Mouse (Mus musculus) layer of hippocampus, postnatal 14 days (tissue): ENCODE results near the gene Dpp10. TPM values are rescaled to one million over a fixed set of nuclear protein-coding genes. Genes with fewer than 3 reads are reported as not detected.

Source experiments
- DNase-seq, 2 experiments: peaks; one replicate each; pipeline ENCODE4 v3.0.0; 2021 to 2022; ENCODE audit warnings: low spot score in 2 of 2, mixed read lengths in 1 of 2
- long read RNA-seq, 2 experiments: library from polyadenylated mRNA; stranded (forward); transcript quantifications; one replicate each; pipeline ENCODE4 v2.0.0; 2021
- total RNA-seq, 2 experiments: library from RNA; stranded (reverse); gene quantifications; 2 replicates each; pipeline ENCODE4 v1.2.3; 2021

The Dpp10 gene
- 10 to 100 TPM; 30.8 to 36.0 TPM for total RNA-seq
- long read RNA-seq, experiment 1, full-length matches to known transcripts = 6 of 13 reads
- long read RNA-seq, experiment 1, partial matches to known transcripts = 5 of 13 reads
- long read RNA-seq, experiment 1, other reads (novel, unspliced or antisense) = 2 of 13 reads
- long read RNA-seq, experiment 2, full-length matches to known transcripts = 11 of 19 reads
- long read RNA-seq, experiment 2, partial matches to known transcripts = 2 of 19 reads
- long read RNA-seq, experiment 2, other reads (novel, unspliced or antisense) = 6 of 19 reads

GRCm38 (mm10) chr1:124044925-124045640 is at the start of gene Dpp10:
Gene Dpp10 (minus strand): TSS chr1:124045559.
- peak in 1 of 2 experiments; percentile 8 for DNase-seq

DNA sequence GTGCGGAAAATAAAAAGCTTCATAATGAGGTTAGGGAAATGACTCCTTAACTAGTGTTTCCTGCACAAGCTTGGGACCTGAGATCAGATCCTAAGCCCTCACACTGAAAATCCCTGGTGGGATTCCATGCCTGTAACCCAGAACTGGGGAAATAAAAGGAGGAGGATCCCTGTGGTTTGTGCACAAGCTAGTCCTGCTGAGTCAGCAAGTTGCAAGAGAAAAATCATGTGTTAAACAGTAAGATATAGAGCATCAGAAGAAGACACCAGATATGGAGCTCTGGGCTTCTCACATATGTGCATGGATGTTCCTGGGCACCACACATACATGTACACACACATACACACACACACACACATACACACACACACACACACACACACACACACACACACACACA is 3.2 kb upstream of the Dpp10 start:
- DNase-seq = no peak

DNA sequence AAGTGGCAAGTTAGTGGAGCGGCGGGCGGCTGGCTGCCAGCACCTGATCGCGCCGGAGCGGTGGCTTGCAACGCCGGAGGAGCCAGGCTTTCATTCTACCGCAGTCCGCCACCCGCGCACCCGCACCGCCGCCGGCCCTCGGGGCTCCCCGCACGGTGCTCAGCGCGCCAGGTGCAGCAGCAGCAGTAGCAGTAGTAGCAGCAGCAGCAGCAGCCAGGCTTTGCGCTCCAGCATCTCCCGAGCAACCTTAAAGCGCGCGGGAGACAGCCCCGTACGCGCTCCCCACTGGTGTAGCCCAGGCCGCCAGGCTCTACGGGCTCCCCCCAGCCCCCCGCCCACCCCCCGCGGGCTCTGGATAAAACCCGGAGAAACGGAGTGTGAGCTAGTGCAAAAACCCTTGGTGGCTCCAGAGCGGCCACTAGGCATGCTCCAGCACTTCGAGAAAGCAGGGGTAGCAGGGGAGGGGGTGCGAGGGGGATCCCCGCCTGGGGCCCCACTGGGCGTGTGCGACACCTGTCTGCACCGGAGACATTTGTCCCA is 472 bp upstream of the Dpp10 start:
- peak; percentile 30 to 50 for DNase-seq

GRCm38 (mm10) chr1:124044161-124044560 is 1.2 kb downstream of the Dpp10 start:
- no peak for DNase-seq

GRCm38 (mm10) chr1:124043421-124043820 is 1.9 kb downstream of the Dpp10 start:
- DNase-seq = no peak

- DNase-seq = peak in 1 of 2 experiments; percentile 47
Observed at GRCm38 (mm10) chr1:124041559-124041958, 3.8 kb downstream of the Dpp10 start.

DNA sequence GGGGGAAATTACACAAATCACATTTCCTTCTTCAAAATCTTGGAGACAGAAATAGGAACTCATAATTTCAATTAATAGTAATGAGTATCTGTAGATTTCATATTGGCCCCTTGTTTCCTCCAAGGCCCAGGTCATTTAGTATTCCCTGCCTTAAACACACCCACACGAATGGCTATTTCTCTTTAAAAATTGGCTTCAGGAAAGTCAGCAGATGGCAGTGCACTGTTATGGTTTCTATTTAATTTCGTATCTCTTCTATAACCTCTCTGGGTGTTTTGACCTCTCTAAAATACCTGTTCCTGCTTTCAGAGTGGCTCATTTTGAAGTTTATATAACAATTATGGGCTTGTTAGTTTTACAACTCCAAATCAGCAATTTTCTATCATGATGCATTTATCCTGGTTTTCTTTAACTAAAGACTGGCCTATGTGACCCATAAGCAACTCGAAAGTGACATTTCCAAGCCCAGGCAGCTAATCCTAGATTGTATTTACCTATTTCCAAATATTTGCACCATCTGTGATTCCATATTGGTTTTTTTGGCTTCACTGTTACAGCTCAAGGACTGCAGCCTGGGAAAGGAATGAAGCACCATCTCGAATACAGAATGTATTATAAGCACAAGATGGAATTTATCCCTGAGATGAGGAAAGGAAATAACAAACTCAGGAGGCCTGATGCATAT is 9.9 kb downstream of the Dpp10 start:
- no peak for DNase-seq

DNA sequence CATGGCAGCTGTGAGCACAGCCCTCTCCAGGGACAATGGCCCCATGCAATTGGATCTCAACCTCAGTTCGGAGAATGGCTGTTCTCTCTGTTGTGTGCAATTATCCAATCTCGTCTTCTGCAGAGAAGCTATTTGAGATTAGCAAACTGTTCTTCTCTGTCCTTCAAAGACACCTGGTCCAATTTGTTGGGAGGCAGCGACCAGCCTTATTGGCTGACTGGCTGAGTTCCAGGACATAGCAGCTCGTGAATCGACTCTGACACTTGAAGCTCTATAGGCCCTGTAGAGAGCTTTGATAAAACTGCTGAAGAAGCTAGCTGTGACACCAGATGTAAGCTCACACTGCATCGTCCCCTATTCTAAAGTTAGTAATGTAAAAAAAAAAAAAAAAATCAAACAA is 12.7 kb downstream of the Dpp10 start:
- no peak for DNase-seq

- DNase-seq = no peak
Observed at GRCm38 (mm10) chr1:124031968-124032367, 13.4 kb downstream of the Dpp10 start.

DNA sequence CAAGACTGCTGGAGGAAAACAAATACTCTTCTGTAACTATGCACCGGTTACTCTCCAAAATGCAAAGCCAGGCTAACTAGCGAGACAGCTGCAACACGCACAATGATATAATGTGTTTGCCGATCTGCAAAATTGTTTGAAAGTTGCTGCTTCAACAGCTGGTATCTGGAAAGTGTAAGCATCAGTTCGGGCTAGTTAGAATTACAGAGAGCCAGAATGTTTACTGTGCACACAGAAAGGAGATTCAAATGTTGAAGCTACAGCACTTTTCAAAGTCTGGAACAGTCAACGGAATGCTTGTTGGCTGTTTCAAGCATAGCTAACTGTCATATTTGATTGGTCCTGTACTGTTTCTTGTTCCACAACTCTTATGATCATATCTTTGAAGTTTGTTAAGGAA is 42.6 kb downstream of the Dpp10 start:
- DNase-seq = peak in 1 of 2 experiments; percentile 8

DNA sequence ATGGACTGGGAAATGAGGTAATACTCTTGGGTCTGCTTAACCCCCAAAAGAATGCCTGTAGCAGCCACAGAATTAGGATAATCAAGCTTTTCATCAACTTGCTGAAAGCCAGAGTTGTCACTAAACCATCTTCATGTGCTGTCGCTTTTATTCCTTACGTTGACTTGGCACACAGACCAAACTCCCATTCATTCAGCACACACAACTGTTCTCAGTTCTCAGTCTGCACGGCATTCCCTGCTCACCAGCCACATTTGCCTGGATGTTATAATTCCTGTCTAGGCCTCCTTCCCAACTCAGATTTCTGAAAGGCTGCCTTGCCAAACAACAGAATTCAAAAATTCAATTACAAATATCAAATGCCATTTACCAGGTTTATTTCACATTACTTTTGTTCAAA is 49.6 kb downstream of the Dpp10 start:
- DNase-seq = peak; percentile 5 to 52

DNA sequence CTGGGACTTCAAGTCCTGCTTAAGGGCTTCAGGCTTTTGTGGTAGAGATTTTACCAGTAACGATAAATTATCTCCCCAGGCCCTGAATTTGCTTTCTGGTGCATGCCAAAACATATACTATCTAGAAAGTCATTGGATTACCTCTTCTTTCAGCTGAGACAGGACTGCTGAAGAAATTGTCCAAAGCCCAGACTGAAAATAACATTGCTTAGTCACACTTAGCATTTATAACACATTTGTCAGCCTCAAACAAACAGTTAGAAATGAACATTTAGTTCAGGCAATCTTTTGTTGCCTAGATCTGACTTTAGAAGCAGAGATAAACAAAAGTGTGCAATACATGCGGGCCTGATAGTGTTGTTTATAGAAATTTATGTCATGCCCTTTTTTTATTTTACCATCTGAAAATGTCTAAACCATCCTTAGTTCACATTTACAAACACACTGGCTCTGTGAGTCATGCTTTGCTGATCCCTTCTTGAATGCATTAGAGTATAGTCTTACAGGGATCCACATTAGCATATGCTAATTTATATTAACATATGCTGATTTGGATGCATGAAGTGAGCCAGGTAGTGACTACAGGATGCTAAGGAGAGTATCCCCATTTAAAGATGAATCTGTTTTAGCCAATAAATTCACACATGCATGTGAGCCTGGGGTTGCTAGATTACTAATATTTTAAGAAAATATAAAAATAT is 59.9 kb downstream of the Dpp10 start:
- DNase-seq = no peak

DNA sequence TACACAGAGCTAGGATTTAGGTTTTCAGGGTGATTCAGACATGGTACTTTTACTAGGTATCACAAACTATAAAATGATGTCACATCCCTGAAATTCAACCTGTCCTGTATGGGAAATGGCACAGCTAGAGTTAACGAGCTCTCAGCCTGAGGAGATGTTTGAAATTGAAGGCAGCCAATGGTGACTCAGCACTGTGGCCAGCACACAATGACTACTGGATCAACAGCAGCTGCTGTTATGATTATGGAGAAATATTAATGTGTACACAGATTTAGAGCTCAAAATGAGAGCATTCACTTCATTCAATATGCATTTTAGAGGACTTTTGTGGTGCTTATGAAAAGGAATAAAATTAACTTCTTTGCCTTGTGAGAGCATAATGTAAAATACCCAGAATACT is 66.8 kb downstream of the Dpp10 start:
- DNase-seq = no peak

GRCm38 (mm10) chr1:123974621-123975020 is 70.7 kb downstream of the Dpp10 start:
- DNase-seq = peak in 1 of 2 experiments; percentile 14

GRCm38 (mm10) chr1:123946149-123946548 is 99.2 kb downstream of the Dpp10 start:
- no peak for DNase-seq

- no peak for DNase-seq
Observed at GRCm38 (mm10) chr1:123940826-123941225, 104.5 kb downstream of the Dpp10 start.

DNA sequence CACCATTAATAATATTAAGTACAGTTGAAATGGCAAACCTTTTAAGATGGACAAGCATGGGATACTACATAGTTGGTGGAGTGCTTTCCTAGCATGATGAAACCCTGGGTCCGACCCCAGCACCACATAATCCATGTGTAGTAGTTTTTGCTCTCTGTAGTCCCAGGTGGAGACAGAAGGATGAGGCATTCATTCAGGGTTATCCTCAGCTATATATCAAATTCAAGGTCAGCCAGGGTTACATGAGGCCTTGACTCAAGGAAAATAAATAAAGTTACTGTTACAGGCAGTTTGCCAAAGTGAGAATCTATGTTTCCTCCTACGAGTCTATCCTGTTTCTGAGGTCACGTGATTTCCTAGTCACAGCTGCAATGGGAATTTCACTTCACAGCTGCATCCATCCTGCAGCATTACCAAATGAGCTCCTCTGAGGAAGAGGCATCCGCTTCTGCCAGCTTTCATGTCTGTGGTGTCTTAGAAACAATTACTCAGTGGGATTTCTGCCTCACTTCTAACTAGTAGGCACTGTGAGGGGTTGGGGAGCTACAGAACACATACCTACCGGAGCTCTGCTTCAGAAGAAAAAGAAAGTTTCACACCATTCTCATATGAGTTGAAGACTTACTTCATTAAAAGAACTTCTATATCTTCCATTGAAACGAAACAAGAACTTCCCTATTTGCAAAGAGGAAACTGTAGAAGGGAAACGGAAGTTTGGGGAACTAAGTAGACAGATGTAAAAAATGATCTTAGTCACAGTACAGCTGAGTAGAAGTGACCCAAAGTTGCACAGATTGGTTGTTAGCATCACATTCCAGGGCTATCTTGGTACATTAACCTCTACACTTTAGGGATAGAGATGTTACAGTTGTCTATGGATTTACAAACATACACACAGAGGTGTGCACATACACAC is 111.3 kb downstream of the Dpp10 start:
- no peak for DNase-seq

GRCm38 (mm10) chr1:123928003-123928370 is 117.4 kb downstream of the Dpp10 start:
- no peak for DNase-seq

DNA sequence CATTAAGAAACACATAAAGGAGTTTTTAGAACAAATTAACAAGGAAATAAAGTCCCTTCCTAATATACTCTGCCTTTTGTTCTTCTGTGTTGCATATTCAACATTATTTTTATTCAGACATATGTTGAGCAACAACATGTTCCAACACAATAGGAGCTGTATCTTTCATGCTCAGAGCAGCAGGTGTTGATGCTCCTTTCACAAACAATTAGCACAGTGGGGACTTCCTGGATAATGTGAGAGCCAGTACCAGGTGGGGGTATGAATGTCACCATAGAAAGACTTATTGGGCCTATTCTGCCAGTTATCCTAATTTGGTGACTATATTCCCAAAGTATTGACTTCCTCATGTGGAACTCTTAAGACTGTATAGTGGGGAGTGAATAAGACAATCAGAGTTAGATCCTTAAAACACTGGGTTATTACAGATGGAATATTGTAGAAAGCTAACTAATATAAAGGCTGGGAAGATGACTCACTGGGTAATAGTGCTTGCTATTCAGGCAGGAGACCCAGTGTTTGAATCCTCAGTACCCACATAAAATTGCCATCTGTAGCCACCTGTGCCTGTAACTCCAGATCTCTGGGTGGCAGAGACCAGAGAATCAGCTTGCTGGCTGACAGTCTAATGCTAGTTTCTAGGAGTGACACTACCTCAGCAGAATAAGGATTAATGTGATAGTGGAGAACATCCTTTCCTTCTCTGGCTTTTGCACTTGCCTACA is 117.9 kb downstream of the Dpp10 start:
- DNase-seq = no peak

DNA sequence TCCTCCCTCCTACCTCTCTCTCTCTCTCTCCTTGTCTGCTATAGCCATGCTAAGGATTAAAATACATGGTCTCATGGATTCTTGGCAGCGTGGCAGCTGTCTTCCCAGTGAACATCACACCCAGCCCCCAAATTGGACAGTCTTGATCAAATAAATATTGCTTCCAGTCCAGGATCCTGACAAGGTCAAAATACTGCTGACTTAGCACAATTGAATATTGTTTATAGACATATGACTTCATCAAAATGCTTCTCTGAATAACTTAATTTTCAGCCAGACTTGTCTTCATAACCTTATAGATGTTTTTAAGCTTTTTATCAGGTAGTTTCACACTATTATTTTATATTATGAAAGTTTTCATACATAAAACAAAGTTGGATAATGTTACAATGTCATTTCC is 120.5 kb downstream of the Dpp10 start:
- no peak for DNase-seq
